Mouse (Mus musculus): ENCODE results near the gene Kctd19.

The Kctd19 gene

DNA sequence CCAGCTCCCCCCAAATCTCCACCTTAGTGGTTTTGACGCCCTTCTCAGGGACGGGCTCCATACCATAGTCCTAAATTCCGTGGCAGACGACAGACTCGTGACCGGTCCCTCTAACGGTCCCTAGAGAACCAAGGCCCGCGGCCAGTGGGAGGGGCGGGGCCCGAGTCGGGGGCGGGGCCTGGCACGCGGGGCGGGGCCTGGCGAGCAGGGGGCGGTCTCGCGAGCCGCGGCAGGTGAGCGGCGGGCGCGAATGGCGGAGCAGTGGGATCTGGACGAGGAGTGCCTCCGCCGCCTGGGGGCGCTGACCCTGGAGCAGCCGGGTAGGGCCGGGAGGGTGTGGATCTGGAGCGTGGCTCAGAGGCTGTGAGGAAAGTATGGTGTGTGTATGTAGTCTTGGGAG lies at the start of gene Kctd19, which contains the start of gene Lrrc36:
Gene Kctd19 (minus strand): TSS at position 112 of the 400 bp plus-strand sequence.
Gene Lrrc36 (plus strand): TSS at position 181 of the 400 bp plus-strand sequence.
- peak in 1 of 2 experiments; percentile 37 for DNase-seq (ENCODE audit: low spot score in 2 of 2)

DNA sequence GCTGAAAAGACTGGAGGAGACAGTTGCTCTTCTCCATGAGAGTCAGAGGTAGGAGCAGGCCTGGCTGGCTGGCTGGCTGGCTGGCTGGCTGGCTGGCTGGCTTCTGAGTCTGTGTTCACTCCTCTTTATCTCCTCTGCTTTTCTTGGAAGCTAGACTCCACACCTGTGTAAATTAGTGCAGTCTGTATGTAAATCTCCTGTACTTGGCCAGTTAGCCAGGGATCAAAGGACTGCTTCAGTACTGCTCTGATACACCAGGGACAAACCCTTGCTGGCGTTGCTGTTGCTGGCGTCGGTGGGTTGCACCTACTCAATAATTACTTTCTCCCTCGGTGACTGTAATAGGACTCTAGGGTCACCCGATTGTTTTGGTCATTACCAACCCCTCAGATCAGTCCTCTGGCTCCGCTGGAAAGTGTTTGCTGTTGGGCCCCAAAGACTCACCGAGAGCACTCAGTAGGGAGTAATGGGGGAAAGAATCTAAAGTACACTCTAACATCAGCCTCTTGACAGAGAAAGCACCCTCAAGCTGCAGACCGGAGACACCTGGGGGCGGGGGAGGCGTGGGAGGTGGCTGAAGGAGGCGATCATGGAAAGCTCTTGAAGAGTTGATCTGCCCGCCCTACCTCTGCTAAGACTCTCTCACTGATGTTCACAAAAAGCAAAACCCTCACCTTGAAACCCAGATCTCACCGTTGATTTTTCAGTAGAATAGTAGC lies 47.9 kb upstream of the Kctd19 start:
- no peak for DNase-seq (ENCODE audit: low spot score in 2 of 2)

- peak in 1 of 2 experiments; percentile 12 for DNase-seq (ENCODE audit: low spot score in 2 of 2)
These were observed 41.9 kb upstream of the Kctd19 start for GRCm38 (mm10) chr8:105455218-105455617.

GRCm38 (mm10) chr8:105454088-105454487 lies 40.8 kb upstream of the Kctd19 start:
- peak in 1 of 2 experiments; percentile 15 for DNase-seq (ENCODE audit: low spot score in 2 of 2)

- DNase-seq (ENCODE audit: low spot score in 2 of 2): peak in 1 of 2 experiments; percentile 6
These were observed 40.0 kb upstream of the Kctd19 start for GRCm38 (mm10) chr8:105453296-105453695.

DNA sequence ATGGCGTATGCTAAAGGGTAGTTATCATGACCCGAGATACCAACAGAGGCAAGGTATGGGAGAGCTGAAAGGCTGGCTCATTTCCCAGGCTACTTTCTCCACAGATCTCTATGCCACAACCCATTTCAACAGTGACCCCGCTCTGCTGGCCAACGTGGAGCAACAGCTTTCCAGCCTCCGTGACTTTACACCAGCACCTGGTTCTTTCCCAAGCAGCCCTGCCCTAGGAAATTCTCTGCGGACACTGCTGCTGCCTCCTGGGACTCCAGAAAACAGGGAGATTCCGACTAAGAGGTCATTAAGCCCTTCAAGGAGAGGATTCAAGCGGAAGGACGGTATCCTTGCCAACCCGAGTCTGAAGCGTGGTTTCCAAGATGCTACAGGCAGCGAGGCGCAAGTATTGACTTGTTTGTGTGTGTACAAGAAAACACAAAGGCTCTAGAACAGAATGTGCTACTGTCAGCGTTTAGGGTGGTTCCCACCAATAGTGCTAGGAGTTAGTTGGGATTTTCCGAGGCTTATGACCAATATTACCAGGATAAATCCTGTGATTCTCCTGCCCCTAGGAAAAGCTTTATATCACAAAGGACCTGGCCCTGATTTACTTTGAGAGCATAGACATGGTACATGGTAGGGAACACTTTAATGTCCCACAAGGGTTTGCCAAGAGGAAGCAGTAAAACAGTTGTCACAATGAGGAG lies 38.8 kb upstream of the Kctd19 start:
- DNase-seq (ENCODE audit: low spot score in 2 of 2): peak in 1 of 2 experiments; percentile 24

GRCm38 (mm10) chr8:105450977-105451376 lies 37.7 kb upstream of the Kctd19 start:
- no peak for DNase-seq (ENCODE audit: low spot score in 2 of 2)

DNA sequence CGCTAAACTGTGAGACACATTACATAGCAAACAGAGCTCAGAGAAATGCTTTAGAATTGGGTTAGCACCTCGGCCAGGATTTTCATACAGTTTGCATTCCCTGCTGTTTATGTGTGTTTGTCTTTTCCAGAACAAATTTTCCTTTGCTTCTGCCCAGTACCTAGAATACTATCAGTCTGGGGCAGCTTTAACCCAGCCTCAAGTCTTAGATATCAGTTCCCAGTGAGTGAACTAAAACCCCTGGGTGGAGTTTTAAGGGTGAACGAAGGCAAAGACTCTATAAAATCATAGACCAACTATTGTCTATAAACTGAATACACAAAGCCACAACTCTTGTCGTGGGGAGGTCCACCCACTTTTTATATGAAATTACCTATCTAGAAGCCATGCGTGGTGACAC lies 35.3 kb upstream of the Kctd19 start:
- DNase-seq (ENCODE audit: low spot score in 2 of 2): no peak

GRCm38 (mm10) chr8:105448188-105448587 lies 34.9 kb upstream of the Kctd19 start:
- DNase-seq (ENCODE audit: low spot score in 2 of 2): no peak

- DNase-seq (ENCODE audit: low spot score in 2 of 2): no peak
These were observed 32.8 kb upstream of the Kctd19 start for GRCm38 (mm10) chr8:105446127-105446552.

- peak in 1 of 2 experiments; percentile 49 for DNase-seq (ENCODE audit: low spot score in 2 of 2)
These were observed 32.2 kb upstream of the Kctd19 start for GRCm38 (mm10) chr8:105445296-105446126.

- no peak for DNase-seq (ENCODE audit: low spot score in 2 of 2)
These were observed 29.4 kb upstream of the Kctd19 start for GRCm38 (mm10) chr8:105442661-105443060.

DNA sequence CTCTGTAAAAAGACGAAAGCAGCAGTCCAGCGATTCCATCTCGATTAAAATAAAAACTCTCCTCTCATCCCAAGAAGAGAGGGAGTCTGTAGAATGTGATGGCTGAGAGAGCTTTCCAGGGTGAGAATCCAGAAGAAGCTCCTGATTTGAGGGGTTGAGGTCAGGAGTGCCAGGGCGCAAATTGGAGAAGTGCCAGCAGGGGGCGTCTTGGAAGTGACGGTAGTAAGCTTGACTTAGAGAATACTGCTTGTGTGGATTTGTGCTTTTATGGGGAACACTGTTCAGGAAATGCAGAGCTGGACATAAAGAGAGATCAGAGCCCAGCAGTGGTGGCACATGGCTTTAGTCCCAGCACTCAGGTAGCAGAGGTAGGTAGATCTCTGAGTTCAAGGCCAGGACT lies 28.1 kb upstream of the Kctd19 start:
- DNase-seq (ENCODE audit: low spot score in 2 of 2): peak in 1 of 2 experiments; percentile 56

- DNase-seq (ENCODE audit: low spot score in 2 of 2): peak in 1 of 2 experiments; percentile 34
These were observed 25.6 kb upstream of the Kctd19 start for GRCm38 (mm10) chr8:105438865-105439264.

DNA sequence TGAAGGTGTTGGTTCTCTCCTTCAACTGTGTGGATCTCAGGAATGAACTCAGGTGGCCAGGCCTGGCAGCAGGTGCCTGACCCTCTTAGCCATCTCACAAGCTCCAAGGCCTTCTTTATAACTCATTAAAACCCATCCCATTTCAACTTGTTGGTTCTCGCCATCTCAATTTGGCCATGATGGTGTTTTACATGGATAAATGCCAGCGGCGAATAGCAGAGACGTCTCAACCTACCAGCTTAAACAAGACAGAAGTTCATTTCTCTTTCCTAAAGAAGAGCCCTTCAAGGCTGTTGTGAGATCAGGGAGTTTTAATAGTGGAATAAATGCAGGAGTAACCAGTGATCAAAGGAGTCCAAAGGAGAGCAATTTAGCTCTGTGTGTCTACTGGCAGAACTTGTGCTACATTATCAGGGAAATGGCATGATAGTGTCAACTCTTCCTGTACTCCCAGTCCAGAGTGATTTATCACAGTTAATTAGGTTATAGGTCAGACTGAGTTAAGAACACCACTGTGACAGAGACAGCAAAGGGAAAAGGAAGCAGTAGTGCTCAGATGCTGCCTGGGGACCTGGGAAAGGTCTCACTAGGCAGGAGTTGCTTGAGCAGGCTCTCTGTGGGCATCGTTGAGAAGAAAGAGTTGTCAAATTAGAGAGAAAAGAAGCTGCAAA lies 23.9 kb upstream of the Kctd19 start:
- DNase-seq (ENCODE audit: low spot score in 2 of 2): no peak

- no peak for DNase-seq (ENCODE audit: low spot score in 2 of 2)
These were observed 22.9 kb upstream of the Kctd19 start for GRCm38 (mm10) chr8:105436218-105436617.

DNA sequence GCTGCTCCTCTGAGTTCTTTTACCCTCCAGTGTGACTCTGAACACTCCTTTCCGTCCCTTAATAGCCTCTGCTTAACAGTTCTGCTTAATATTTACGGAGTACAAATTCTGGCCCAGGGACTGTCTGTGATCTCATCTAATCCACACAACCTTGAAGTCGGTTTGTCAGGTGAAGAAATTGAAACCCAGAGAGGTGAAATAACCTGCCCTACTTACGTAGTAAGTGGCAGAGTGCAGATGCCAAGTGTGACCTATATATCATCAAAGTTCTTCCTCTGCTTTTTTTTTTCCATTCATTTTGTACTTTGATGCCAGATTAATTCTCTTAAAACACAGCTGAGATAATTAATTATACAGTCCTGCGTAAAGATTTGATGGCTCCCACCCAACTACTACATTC lies 20.8 kb upstream of the Kctd19 start:
- DNase-seq (ENCODE audit: low spot score in 2 of 2): no peak

GRCm38 (mm10) chr8:105433511-105433910 lies 20.2 kb upstream of the Kctd19 start:
- no peak for DNase-seq (ENCODE audit: low spot score in 2 of 2)

- no peak for DNase-seq (ENCODE audit: low spot score in 2 of 2)
These were observed 19.7 kb upstream of the Kctd19 start for GRCm38 (mm10) chr8:105433021-105433420.

DNA sequence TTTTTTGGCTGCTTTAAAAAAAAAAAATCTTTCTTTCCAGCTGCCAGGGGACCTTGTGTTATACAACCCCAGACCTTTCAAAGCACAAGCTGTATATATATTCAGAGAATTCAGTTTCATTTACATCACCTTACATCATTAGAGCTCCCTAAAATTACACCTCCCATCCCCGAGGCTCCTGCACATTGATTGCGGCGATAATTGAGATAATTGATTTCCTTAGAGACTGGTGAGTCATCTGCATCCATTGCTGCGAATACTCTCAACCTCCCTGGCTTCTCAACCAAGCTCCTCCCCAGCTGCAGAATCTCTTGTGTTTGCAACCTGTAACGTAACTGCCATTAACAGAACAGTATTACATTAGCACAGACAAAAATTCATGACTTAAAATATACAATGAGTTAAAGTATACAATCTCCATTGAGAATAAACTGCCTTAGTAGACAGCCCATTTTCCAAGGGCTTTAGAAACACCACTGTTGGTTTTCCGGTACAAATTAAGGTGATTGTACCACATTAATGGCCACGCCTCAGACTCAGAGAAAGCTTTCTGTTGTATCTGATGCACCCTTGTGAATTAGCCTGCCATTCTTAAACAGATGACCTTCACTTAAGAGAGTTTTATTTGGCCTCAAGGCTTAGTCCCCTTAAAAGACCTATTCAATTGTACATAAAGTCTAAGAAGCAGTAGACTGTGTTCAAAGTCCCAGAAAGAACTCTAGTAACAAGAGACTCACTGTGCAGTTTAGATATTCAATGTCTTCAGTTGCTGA lies 18.6 kb upstream of the Kctd19 start:
- no peak for DNase-seq (ENCODE audit: low spot score in 2 of 2)

DNA sequence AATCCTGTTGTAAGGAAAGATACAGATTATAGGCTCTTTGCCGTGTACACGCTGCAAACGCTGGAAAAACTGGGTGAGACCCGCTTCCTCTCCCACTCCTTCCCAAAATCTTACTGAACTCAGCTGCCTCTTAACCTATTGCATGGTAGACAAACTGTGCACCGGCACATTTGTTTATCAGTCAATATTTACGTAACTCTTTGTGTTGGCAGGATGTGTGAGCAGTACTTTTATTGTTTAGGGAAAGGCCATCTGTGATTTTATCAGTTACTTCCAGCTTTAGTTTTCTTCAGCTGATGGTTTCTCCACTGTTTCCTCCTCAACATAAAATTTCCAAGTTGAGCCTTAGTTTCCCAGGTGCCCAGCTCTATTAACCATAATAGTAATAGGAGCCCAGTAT lies 13.6 kb upstream of the Kctd19 start:
- no peak for DNase-seq (ENCODE audit: low spot score in 2 of 2)

Measured in right cerebral cortex, postnatal 10 days (tissue).